Mouse (Mus musculus) kidney, embryonic 16.5 days (tissue): ENCODE data around the gene Pank2. TPM values are rescaled to one million over a fixed set of nuclear protein-coding genes. Genes with fewer than 3 reads are reported as not detected.

Experiments
- ATAC-seq: fragments of 200-750 bp; cut with Nextera tagmentation; 2 replicates; pipeline ENCODE4 v1.8.0; 2017; ENCODE audit warnings: moderate TSS enrichment; ENCODE audit not compliant: low FRiP score, low TSS enrichment
- H3K27ac ChIP-seq: fragments of 300-500 bp; sonication (generic); 2 replicates; pipeline ENCODE4 v1.5.1; 2014; ENCODE audit warnings: low read length
- H3K27me3 ChIP-seq: fragments of 300-500 bp; sonication (generic); 2 replicates; pipeline ENCODE4 v1.6.1; 2014; ENCODE audit warnings: low read length, control low read depth, mixed read lengths; ENCODE audit not compliant: insufficient read depth
- H3K36me3 ChIP-seq: fragments of 300-500 bp; sonication (generic); 2 replicates; pipeline ENCODE4 v1.6.1; 2014; ENCODE audit warnings: low read length, control low read depth, mixed read lengths; ENCODE audit not compliant: insufficient read depth
- H3K4me1 ChIP-seq: fragments of 300-500 bp; sonication (generic); 2 replicates; pipeline ENCODE4 v1.6.1; 2014; ENCODE audit warnings: low read length, control low read depth, mixed read lengths; ENCODE audit not compliant: insufficient read depth
- H3K4me2 ChIP-seq: fragments of 300-500 bp; sonication (generic); replicated peaks from 2 replicates; pipeline ENCODE4 v1.6.1; 2014; ENCODE audit warnings: low read depth, low read length
- H3K4me3 ChIP-seq: fragments of 300-500 bp; sonication (generic); 2 replicates; pipeline ENCODE4 v1.5.1; 2014; ENCODE audit warnings: mild to moderate bottlenecking, low read length
- H3K9ac ChIP-seq: fragments of 300-500 bp; sonication (generic); replicated peaks from 2 replicates; pipeline ENCODE4 v1.6.1; 2014; ENCODE audit warnings: low read length
- H3K9me3 ChIP-seq: fragments of 300-500 bp; sonication (generic); 2 replicates; pipeline ENCODE4 v1.6.1; 2016; ENCODE audit warnings: low read length, control low read depth
- WGBS: fragments of 180-500 bp; shearing (Covaris S2); extraction: QIAGEN DNeasy Blood & Tissue Kit; methylation state at CpG from one replicate; pipeline ENCODE4 v1.1.7; 2014; 5-methylcytosine and 5-hydroxymethylcytosine counted together
- polyA plus RNA-seq: library from polyadenylated mRNA; unstranded; fragments of >200 nt; fragmentation: Nextera tagmentation; extraction: Ambion mirVana; gene quantifications from 2 replicates; pipeline ENCODE4 v1.2.1, GENCODE M21; 2015

Pank2 gene
- polyA plus RNA-seq, 1 experiment from 2014 or later = 27.2 TPM

GRCm38 (mm10) chr2:131232558-131232957, 29.7 kb upstream of the Pank2 start:
- 73% methylated on average over 2 of the region's 2 CpGs for WGBS
- no peak overlapping the region for H3K4me2 ChIP-seq
- no peaks in the 10 kb centered on the region for H3K9me3 ChIP-seq
- H3K27me3 ChIP-seq = no peaks in the 10 kb centered on the region
- H3K4me1 ChIP-seq = peaks cover 19% of the 10 kb centered on the region
- ATAC-seq = no peak
- no peak overlapping the region for H3K27ac ChIP-seq
- H3K9ac ChIP-seq = no peak overlapping the region
- peaks cover 8% of the 10 kb centered on the region; the same call in 1 of the 2 replicates for H3K36me3 ChIP-seq
- H3K4me3 ChIP-seq = no peak overlapping the region

GRCm38 (mm10) chr2:131233307-131234126, 28.8 kb upstream of the Pank2 start, which contains the start of gene Mavs:
Gene Mavs (plus strand): TSS chr2:131234063.
- no peaks in the 10 kb centered on the region for H3K9me3 ChIP-seq
- ATAC-seq = peak; percentile 100
- WGBS = 9% methylated on average over 29 of the region's 29 CpGs
- no peaks in the 10 kb centered on the region for H3K27me3 ChIP-seq
- H3K36me3 ChIP-seq = peaks cover 9% of the 10 kb centered on the region; the same call in 1 of the 2 replicates
- H3K27ac ChIP-seq = peak within 1 kb of the TSS; percentile 89
- H3K4me2 ChIP-seq = peak within 1 kb of the TSS; percentile 63
- peaks cover 19% of the 10 kb centered on the region for H3K4me1 ChIP-seq
- peak within 1 kb of the TSS; percentile 66 for H3K4me3 ChIP-seq
- H3K9ac ChIP-seq = peak within 1 kb of the TSS; percentile 81

GRCm38 (mm10) chr2:131234127-131234650, 28.1 kb upstream of the Pank2 start:
- peak overlapping the region; percentile 81 for H3K9ac ChIP-seq
- H3K9me3 ChIP-seq = no peaks in the 10 kb centered on the region
- peak overlapping the region; percentile 63 for H3K4me2 ChIP-seq
- peak; percentile 37 for ATAC-seq
- peaks cover 19% of the 10 kb centered on the region for H3K4me1 ChIP-seq
- no peaks in the 10 kb centered on the region for H3K27me3 ChIP-seq
- H3K36me3 ChIP-seq = peaks cover 9% of the 10 kb centered on the region; the same call in 1 of the 2 replicates
- H3K4me3 ChIP-seq = peak overlapping the region; percentile 66
- H3K27ac ChIP-seq = peak overlapping the region; percentile 89
- 5% methylated on average over 28 of the region's 28 CpGs for WGBS

GRCm38 (mm10) chr2:131234970-131235635, 27.2 kb upstream of the Pank2 start:
- Histone ChIP-seq H3K9me3 (no peaks in the 10 kb centered on the region), H3K27ac (peak overlapping the region; percentile 89; the same call in 1 of the 2 replicates), H3K36me3 (peaks cover 13% of the 10 kb centered on the region; the same call in 1 of the 2 replicates), H3K4me1 (peaks cover 19% of the 10 kb centered on the region), H3K4me2 (peak overlapping the region; percentile 63), H3K4me3 (peak overlapping the region; percentile 66), H3K9ac (peak overlapping the region; percentile 81), H3K27me3 (no peaks in the 10 kb centered on the region)
- no peak for ATAC-seq
- 39% methylated on average over 7 of the region's 7 CpGs for WGBS

- Histone ChIP-seq H3K36me3 (peaks cover 77% of the 10 kb centered on the region), H3K4me3 (no peak overlapping the region), H3K27me3 (no peaks in the 10 kb centered on the region), H3K4me1 (no peaks in the 10 kb centered on the region), H3K27ac (no peak overlapping the region), H3K4me2 (no peak overlapping the region), H3K9me3 (no peaks in the 10 kb centered on the region), H3K9ac (no peak overlapping the region)
- ATAC-seq = no peak
Measured at GRCm38 (mm10) chr2:131242180-131242579, 20.1 kb upstream of the Pank2 start.

DNA sequence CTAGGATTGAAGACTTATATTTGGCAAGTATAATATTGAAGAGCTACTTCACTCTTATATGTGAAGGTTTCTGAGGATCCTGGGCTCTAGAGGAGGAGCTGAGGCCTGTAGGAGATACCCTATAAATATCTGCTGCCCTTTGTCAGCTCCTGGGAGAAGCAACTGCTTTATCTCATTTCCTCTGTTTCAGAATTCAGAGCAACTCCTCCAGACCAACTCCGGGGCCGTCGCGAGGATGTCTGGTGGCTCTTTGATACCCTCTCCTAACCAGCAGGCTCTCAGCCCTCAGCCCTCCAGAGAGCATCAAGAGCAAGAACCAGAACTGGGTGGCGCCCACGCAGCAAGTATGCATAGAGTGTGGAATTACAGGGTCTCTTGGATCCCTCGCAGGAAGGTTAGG, 19.4 kb upstream of the Pank2 start:
- H3K9me3 ChIP-seq = no peaks in the 10 kb centered on the region
- no peak overlapping the region for H3K4me2 ChIP-seq
- no peak overlapping the region for H3K27ac ChIP-seq
- no peak overlapping the region for H3K9ac ChIP-seq
- WGBS = 69% methylated on average over 7 of the region's 7 CpGs
- H3K27me3 ChIP-seq = no peaks in the 10 kb centered on the region
- H3K36me3 ChIP-seq = peaks cover 78% of the 10 kb centered on the region
- H3K4me3 ChIP-seq = no peak overlapping the region
- ATAC-seq = no peak
- H3K4me1 ChIP-seq = no peaks in the 10 kb centered on the region

DNA sequence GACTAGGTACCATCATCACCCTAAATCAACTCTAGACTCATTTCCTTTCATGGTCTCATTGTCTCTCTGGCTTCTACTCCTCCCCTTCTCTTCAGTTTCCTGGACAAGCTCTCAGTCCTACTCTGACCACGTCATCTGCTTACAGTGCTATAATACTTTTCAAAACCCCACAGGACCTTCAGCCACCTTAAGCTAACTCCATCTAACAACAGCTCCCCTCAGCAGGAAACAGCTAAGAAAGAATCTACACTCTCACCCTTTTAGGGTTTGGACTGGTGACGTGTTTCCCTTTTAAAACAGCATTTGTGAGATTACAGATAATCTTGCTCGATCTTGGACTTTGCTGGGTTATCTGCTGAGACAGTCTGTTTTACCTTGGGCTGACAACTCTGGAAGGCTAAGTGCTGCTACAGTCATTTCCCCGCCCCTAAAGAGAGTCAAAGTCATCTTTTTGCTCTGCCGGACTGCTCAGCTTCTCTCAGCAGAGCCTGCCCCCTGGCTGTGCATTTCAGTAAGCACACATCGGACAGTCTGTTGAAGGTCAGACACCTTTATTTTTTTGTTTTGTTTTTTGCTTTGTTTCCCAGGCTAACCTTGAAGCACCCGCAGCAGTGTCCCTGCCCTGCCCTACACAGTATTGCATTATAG, 8.5 kb upstream of the Pank2 start:
- no peaks in the 10 kb centered on the region for H3K27me3 ChIP-seq
- peaks cover 16% of the 10 kb centered on the region for H3K4me1 ChIP-seq
- H3K9ac ChIP-seq = no peak overlapping the region
- ATAC-seq = peak; percentile 88
- H3K4me2 ChIP-seq = peak overlapping the region; percentile 31
- H3K9me3 ChIP-seq = no peaks in the 10 kb centered on the region
- 13% methylated on average over 7 of the region's 7 CpGs for WGBS
- H3K27ac ChIP-seq = peak overlapping the region; percentile 79
- no peaks in the 10 kb centered on the region for H3K36me3 ChIP-seq
- no peak overlapping the region for H3K4me3 ChIP-seq

DNA sequence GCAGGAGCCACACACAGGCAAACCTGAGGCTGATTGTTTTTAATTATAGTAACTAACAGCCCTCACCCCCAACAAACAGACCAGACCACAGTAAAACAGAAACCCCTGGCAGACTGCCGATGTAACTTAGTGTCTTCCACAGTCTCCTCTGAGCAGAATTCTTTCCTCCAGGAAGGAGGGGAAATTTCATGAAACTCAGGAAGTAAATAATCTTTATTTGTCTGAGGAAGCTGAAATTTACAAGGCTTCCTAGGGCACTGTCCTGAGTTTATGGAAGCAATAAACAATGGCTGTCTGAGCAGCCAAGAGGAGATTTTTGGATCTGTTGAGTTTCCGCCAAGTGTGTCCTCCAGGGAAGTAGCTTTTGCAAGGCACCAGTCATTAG, 8.0 kb upstream of the Pank2 start:
- peaks cover 16% of the 10 kb centered on the region for H3K4me1 ChIP-seq
- H3K4me3 ChIP-seq = no peak overlapping the region
- no peaks in the 10 kb centered on the region for H3K36me3 ChIP-seq
- peak; percentile 36; the same call in 1 of the 2 replicates for ATAC-seq
- no peak overlapping the region for H3K9ac ChIP-seq
- H3K4me2 ChIP-seq = peak overlapping the region; percentile 31
- WGBS = 22% methylated on average over 2 of the region's 2 CpGs
- H3K27ac ChIP-seq = peak overlapping the region; percentile 79
- no peaks in the 10 kb centered on the region for H3K9me3 ChIP-seq
- H3K27me3 ChIP-seq = no peaks in the 10 kb centered on the region

- Histone ChIP-seq H3K36me3 (no peaks in the 10 kb centered on the region), H3K9me3 (no peaks in the 10 kb centered on the region), H3K4me2 (no peak overlapping the region), H3K4me3 (no peak overlapping the region), H3K27ac (no peak overlapping the region), H3K27me3 (no peaks in the 10 kb centered on the region), H3K4me1 (peaks cover 16% of the 10 kb centered on the region), H3K9ac (no peak overlapping the region)
- no peak for ATAC-seq
- 61% methylated on average over 3 of the region's 3 CpGs for WGBS
Measured at GRCm38 (mm10) chr2:131255738-131256137, 6.6 kb upstream of the Pank2 start.
